ENCODE assay signal across 8 mouse cellular contexts in the genomic region with DNA sequence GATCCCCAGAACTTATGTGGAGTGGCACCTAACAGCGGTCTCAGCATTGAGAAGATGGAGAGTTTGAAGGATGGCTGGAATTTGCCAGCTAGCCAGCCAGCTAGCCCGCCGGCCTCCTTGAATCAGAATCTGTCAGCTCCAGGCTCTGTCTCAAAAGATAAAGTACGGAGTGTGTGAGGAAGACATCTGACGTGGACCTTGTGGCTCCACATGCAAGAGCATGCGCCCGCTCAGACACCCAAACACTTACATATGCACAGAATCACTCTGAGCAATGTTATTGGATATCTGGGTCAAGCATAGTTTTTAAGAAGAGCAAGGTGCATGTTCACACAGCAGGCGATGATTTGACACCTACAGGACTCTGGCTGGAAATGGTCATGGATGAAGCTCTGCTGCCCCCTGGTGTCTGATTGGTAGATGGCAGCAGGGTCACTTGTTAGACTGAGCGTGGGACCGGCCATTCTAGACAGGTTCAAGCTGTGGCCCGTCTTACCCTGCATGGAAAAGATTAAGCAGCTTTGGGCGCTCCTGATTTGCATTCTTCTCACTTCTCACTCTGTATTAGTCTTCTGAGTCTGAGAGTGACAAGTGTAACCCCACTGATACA. TPM values are rescaled to one million over a fixed set of nuclear protein-coding genes. Genes with fewer than 3 reads are reported as not detected.
DNase-seq lines count a peak whose midpoint lies in the region; TF ChIP-seq lines count a peak whose summit lies in the region.

No protein-coding gene starts in this region.

- no peaks in the 10 kb centered on the region for H3K4me1 ChIP-seq in forebrain, embryonic 10.5 days
- H3K4me1 ChIP-seq in lung, adult 2 months (ENCODE audit: control insufficient read depth, insufficient read depth, low read length) = no peaks in the 10 kb centered on the region
- H3K4me1 ChIP-seq in thymus, adult 2 months (replicated peaks; ENCODE audit: control insufficient read depth, insufficient read depth, low read length) = no peaks in the 10 kb centered on the region

- peak; percentile 81 to 87 for DNase-seq in CD8-positive naive resting alpha-beta T cell, adult 2 months (ENCODE audit: low read depth in 2 of 2, low spot score in 2 of 2)
- DNase-seq in brain, embryonic 14.5 days (ENCODE audit: low read depth) = peak; percentile 88
- peak; percentile 80 for DNase-seq in forebrain, embryonic 10.5 days (ENCODE audit: extremely low spot score, low spot score)
- peak; percentile 91 to 96 for DNase-seq in heart, postnatal 10 days
- peak; percentile 91 to 93 for DNase-seq in kidney, postnatal 4 days
- peak; percentile 85 for DNase-seq in lung, adult 2 months
- DNase-seq in ovary, adult 18-20 months (ENCODE audit: low spot score) = peak; percentile 59
- peak; percentile 88 for DNase-seq in thymus, adult 2 months

- peak; percentile 96 for TF ChIP-seq CTCF in brain, embryonic 14.5 days (IDR thresholded peaks at IDR 0.05; ENCODE audit: borderline replicate concordance, extremely low read depth, insufficient read depth, insufficient read length)
- TF ChIP-seq CTCF in lung, adult 2 months (IDR thresholded peaks at IDR 0.05; ENCODE audit: insufficient read depth, low read length) = peak; percentile 99
- TF ChIP-seq CTCF in thymus, adult 2 months (IDR thresholded peaks at IDR 0.05; ENCODE audit: borderline replicate concordance, control insufficient read depth, extremely low read depth, insufficient read depth, low read length, poor library complexity) = peak; percentile 66; the same call in 1 of the 2 replicates

- no peak overlapping the region for H3K27ac ChIP-seq in forebrain, embryonic 10.5 days
- H3K27ac ChIP-seq in thymus, adult 2 months (ENCODE audit: control insufficient read depth, insufficient read depth, low read length) = no peak overlapping the region

- TF ChIP-seq POLR2A in brain, embryonic 14.5 days (IDR thresholded peaks at IDR 0.05; ENCODE audit: borderline replicate concordance, extremely low read depth, insufficient read depth, insufficient read length, poor library complexity, severe bottlenecking) = no peak
- no peak for TF ChIP-seq POLR2A in lung, adult 2 months (IDR thresholded peaks at IDR 0.05; ENCODE audit: borderline replicate concordance, extremely low read depth, low read depth, low read length)
- no peak for TF ChIP-seq POLR2A in thymus, adult 2 months (IDR thresholded peaks at IDR 0.05; ENCODE audit: control insufficient read depth, extremely low read depth, insufficient read depth, low read length, poor library complexity)

- intact Hi-C loops in heart, postnatal 10 days (cut with DNase I) = loop anchor here (1.0 kb wide), 3 partner anchors 43 to 167 kb away; no protein-coding TSS in a partner anchor

- no peak overlapping the region for H3K4me3 ChIP-seq in forebrain, embryonic 10.5 days
- no peak overlapping the region for H3K4me3 ChIP-seq in lung, adult 2 months (replicated peaks; ENCODE audit: extremely low read depth, low read depth, low read length)
- H3K4me3 ChIP-seq in thymus, adult 2 months (ENCODE audit: control insufficient read depth, insufficient read depth, low read length) = no peak overlapping the region

- WGBS in forebrain, embryonic 10.5 days = 54% methylated on average over 12 of the region's 12 CpGs
- 37% methylated on average over 12 of the region's 12 CpGs for WGBS in lung, adult 2 months
- 54% methylated on average over 12 of the region's 12 CpGs for WGBS in thymus, adult 2 months

- H3K36me3 ChIP-seq in forebrain, embryonic 10.5 days (replicated peaks) = peaks cover 37% of the 10 kb centered on the region
- no peaks in the 10 kb centered on the region for H3K36me3 ChIP-seq in thymus, adult 2 months (ENCODE audit: control insufficient read depth, insufficient read depth, low read length)

- no peaks in the 10 kb centered on the region for H3K27me3 ChIP-seq in forebrain, embryonic 10.5 days (ENCODE audit: poor library complexity, severe bottlenecking)
- H3K27me3 ChIP-seq in thymus, adult 2 months (ENCODE audit: control insufficient read depth, insufficient read depth, low read length) = no peaks in the 10 kb centered on the region

- H3K9me3 ChIP-seq in forebrain, embryonic 10.5 days = no peaks in the 10 kb centered on the region

RNA-seq across cellular contexts. Expression of gene Fxyd2, which starts 11.0 kb away (rescaled TPM):
- polyA plus RNA-seq in brain, embryonic 14.5 days (2012; rRNA removed) = 7.7 and 8.4 TPM in 2 replicates
- polyA plus RNA-seq in forebrain, embryonic 10.5 days (2016; fragmentation: Nextera tagmentation; extraction: Ambion mirVana) = 0.55 and 1.2 TPM in 2 replicates
- under 1 TPM; 0.60 to 0.92 TPM for total RNA-seq in heart, postnatal 10 days (2021)
- 8.5 and 8.8 TPM in 2 replicates for polyA plus RNA-seq in lung, adult 2 months (2012; rRNA removed)
- 220 and 236 TPM in 2 replicates for polyA plus RNA-seq in thymus, adult 2 months (2012; rRNA removed)

RNA-seq across cellular contexts. Expression of gene Fxyd6, which starts 18.5 kb away (rescaled TPM):
- polyA plus RNA-seq in brain, embryonic 14.5 days (2012; rRNA removed) = 374 and 382 TPM in 2 replicates
- 159 and 161 TPM in 2 replicates for polyA plus RNA-seq in forebrain, embryonic 10.5 days (2016; fragmentation: Nextera tagmentation; extraction: Ambion mirVana)
- 10 to 100 TPM; 25.5 to 31.0 TPM for total RNA-seq in heart, postnatal 10 days (2021)
- polyA plus RNA-seq in lung, adult 2 months (2012; rRNA removed) = 19.8 and 31.7 TPM in 2 replicates
- polyA plus RNA-seq in thymus, adult 2 months (2012; rRNA removed) = 5.4 and 8.9 TPM in 2 replicates

RNA-seq across cellular contexts. Expression of gene Dscaml1, which starts 37.9 kb away (rescaled TPM):
- polyA plus RNA-seq in brain, embryonic 14.5 days (2012; rRNA removed) = 34.3 and 36.8 TPM in 2 replicates
- polyA plus RNA-seq in forebrain, embryonic 10.5 days (2016; fragmentation: Nextera tagmentation; extraction: Ambion mirVana) = 0.28 and 0.79 TPM in 2 replicates
- not detected for total RNA-seq in heart, postnatal 10 days (2021)
- polyA plus RNA-seq in lung, adult 2 months (2012; rRNA removed) = 0.35 and 0.38 TPM in 2 replicates
- polyA plus RNA-seq in thymus, adult 2 months (2012; rRNA removed) = 11.3 and 12.4 TPM in 2 replicates

Comparison
In these comparisons a context has a peak if more than half of its experiments do, and no peak if none do; other contexts are left out.
1. RNA of gene Fxyd2, which starts 11.0 kb away (polyA plus RNA-seq): 220 to 236 TPM in thymus, adult 2 months; 8.5 to 8.8 TPM in lung, adult 2 months, 7.7 to 8.4 TPM in brain, embryonic 14.5 days and 0.55 to 1.2 TPM in forebrain, embryonic 10.5 days; every median in the first group is over 10 times any median in the second.
2. Peak in every context shown above with its lines, with median percentiles within 50 percentile points of each other: DNase-seq and CTCF ChIP-seq.